Mouse (Mus musculus) inflammation-experienced regulatory T-cells, adult 6 months (primary cell): ENCODE measurements around the gene Ntm. TPM values are rescaled to one million over a fixed set of nuclear protein-coding genes. Genes with fewer than 3 reads are reported as not detected.

Experiments used
- ATAC-seq: one replicate; pipeline ENCODE4 v1.8.0; 2017
- polyA plus RNA-seq, 3 experiments: library from polyadenylated mRNA; unstranded; fragments of 100-300 nt; shearing (Covaris generic); gene quantifications; one replicate each; pipeline ENCODE4 v1.2.1; 2017

Ntm gene
- polyA plus RNA-seq, 3 experiments from 2014 or later: not detected

- ATAC-seq: no peak
Measured at GRCm38 (mm10) chr9:29220493-29220892, 742.4 kb downstream of the Ntm start.

- no peak for ATAC-seq
Measured at GRCm38 (mm10) chr9:29217951-29218350, 745.0 kb downstream of the Ntm start.

DNA sequence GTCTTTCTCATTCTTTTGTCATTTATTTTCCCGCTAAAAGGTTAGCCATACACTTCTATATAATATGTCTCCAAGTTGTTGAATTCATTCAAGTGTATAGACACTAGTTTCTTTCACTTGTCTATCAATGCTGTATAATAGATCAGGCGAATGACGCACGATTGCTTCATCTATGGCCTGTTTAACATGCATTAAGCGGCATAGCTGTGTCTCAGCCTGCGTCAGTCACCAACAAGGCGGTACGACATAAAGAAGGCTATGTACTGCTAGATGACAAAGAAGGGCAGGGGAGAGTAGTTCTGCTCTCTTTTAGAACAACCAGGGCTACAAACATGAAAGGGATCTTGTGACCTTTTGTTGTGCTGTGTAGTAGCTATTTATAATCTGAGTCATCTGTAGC is 746.4 kb downstream of the Ntm start:
- no peak for ATAC-seq

DNA sequence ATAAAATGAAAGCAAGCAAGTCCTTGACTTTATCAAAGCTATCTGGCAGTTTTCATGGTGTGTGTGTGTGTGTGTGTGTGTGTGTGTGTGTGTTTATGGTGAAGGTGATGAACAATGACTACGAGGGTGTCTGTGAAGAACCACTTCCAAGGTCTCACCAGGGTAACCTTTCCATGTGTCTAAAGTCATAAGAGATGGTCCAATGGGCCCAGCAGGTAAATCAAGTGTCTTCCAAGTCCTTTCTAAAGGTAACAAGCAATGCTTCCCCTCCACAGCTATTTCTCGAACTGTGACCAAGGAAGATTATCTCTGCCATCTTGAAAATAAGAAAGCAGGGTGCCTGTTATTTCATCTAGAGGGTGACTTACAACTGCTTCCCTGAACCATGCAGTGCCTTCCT is 747.1 kb downstream of the Ntm start:
- ATAC-seq: no peak

DNA sequence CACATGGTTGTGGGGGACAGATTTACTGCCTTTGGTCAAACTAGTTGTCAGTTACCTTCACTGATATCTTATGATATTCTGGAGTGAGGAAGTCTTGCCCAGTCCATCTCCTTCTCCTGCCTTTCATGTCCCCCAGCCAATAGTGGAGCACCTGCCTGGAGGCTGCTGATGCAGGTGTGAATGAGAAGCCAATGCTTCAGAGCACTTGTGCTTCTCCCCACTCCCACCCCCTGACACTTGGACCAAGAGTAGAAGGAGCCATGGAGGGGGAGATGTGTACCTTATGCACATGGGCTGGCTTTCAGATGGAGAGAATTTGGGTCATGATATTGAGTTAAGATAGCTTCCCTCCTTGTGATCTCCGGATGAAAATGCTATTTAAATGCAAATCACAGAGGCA is 747.7 kb downstream of the Ntm start:
- ATAC-seq: no peak

- no peak for ATAC-seq
Measured at GRCm38 (mm10) chr9:29209243-29209642, 753.7 kb downstream of the Ntm start.

DNA sequence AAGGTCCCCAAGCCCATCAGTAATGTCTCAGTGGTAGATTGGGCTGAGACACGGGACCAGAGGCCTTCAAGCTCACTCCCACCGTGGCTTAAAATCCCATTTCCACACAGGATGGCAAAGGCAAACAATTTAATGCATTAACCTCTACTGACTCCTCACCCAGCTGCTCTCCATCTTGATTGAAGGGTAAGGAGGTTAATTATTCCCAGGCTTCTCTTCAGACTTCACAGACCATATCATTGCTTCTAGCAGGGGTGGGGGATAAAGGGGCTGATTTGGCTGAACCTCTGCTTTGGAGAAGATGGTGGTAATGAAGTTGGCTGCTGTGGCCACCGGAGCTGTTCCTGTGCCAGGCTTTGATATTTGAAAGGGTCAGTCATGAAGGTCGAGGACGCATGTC is 754.8 kb downstream of the Ntm start:
- ATAC-seq: no peak

DNA sequence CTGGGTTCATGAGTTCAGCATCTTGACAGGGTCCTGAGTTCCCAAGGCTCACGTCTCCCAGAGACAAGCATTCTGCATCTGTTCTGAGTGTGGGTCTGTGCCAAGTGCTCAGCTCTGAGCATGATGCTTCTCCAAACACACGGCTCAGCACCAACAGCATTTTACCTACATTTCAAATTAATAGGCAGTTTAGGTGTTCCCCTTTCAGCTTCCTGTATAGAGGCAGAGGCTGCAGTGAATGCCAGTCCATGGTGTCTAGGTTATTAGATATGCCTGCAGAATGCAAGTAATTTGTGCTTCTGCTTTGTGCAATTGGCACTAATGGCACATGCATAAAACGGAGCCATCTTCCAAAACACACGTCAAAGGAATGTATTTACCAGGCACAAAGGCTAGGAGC is 757.3 kb downstream of the Ntm start:
- no peak for ATAC-seq

GRCm38 (mm10) chr9:29202196-29202595 is 760.7 kb downstream of the Ntm start:
- ATAC-seq: no peak

- ATAC-seq: no peak
Measured at GRCm38 (mm10) chr9:29201163-29202053, 761.5 kb downstream of the Ntm start.

DNA sequence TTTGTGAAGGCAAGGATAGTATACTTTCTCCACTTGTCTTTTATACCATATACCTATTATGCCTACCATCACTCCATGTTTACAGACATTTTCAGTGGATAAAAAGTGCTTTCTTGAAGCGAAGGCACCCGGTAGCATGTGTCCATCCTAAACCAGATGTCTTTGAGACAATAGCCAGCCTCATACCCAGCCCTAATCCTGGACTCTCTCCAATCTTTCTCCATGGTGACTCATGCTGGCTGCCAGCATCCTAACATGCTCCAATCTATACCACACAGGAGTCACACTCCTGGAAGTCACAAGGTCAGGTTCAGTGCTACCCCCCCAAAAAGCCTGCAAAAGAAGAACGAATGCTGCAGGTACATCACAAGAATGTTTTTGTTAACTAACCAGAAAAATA is 765.9 kb downstream of the Ntm start:
- ATAC-seq: no peak

- ATAC-seq: no peak
Measured at GRCm38 (mm10) chr9:29194265-29194664, 768.7 kb downstream of the Ntm start.

DNA sequence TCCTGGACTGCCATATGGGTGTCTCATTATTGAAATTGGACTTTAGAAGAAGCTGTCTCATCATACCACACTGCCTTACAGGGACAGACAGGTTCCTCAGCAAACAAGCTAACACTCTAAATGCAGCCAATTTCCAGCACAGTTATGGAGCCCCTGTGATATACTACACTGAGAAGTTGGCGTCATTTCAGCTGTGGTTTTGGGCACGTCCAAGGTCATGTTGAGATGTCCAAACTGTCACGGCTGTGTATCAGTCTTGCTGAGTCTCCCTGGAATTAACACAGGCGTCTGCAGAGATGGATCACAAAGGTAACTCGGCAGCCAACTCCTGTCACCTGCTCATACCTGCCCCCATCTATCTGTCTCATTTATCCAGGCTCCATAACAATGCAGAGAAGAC is 779.9 kb downstream of the Ntm start:
- ATAC-seq: no peak

GRCm38 (mm10) chr9:29181661-29182060 is 781.3 kb downstream of the Ntm start:
- ATAC-seq: no peak

DNA sequence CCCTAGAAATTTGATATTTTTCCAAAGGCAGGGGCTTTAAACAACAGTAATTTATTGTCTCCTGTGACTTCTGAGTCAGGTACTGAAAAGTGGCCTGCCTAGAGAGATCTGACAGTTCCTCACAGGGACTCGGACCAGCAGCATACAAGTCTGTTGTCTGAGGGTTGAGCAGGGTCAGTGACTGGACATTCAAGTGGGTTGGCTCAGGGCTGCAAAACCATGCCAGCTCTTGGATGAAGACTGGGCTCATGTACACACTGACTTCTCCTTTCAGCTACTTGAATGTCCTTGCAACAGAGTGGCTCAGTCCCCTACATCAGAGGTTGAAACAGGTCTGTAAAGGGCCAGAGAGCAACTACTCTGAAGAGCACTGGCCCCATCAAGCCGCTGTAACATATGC is 797.2 kb downstream of the Ntm start:
- no peak for ATAC-seq

GRCm38 (mm10) chr9:29161059-29161642 is 801.8 kb downstream of the Ntm start:
- no peak for ATAC-seq

DNA sequence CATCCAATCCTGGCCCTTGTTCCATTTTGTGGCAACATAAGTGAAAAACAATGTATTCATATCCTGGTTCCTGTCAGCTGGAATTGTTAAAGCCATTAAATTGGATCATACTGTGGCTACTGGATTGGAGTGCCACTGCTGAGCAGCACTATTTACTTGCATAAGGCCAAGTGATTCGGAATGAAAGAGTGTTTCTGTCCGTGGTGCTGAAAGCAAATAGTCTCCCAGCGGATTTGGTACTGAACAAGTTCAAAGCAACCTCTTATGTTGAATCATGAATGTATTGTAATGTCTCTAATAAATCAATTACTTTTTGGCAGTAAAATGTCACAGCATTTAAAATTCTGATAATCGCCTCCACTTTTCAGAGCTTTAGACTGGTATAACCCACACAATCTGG is 817.0 kb downstream of the Ntm start:
- no peak for ATAC-seq

- no peak for ATAC-seq
Measured at GRCm38 (mm10) chr9:29136039-29136438, 826.9 kb downstream of the Ntm start.

- ATAC-seq: no peak
Measured at GRCm38 (mm10) chr9:29130717-29131292, 832.1 kb downstream of the Ntm start.

DNA sequence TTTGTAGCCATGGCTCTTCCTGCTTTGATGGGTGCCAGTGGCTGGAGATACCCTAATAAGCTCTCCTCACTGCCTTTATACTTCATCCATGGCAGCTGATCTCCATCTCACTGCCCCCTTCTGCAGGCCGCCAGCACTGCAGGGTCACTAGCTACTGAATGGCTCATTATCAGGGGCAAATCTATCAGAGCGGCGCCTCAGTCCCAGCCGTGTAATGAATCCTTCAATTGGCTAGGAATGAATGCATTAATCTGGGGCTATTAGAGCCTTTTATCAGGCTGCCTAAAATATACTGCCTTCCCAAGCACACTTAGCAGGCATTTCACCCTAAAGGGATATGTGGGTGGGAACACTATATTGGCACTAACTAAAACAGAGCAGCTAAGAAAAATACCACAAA is 832.6 kb downstream of the Ntm start:
- ATAC-seq: no peak

- ATAC-seq: no peak
Measured at GRCm38 (mm10) chr9:29128416-29128815, 834.5 kb downstream of the Ntm start.

GRCm38 (mm10) chr9:29124455-29124854 is 838.5 kb downstream of the Ntm start:
- ATAC-seq: no peak

GRCm38 (mm10) chr9:29123828-29124227 is 839.1 kb downstream of the Ntm start:
- no peak for ATAC-seq

GRCm38 (mm10) chr9:29117561-29118112 is 845.3 kb downstream of the Ntm start:
- no peak for ATAC-seq
